Mouse (Mus musculus): ENCODE measurements around the gene Ints3. TPM values are rescaled to one million over a fixed set of nuclear protein-coding genes. Genes with fewer than 3 reads are reported as not detected.

The Ints3 gene
- 10 to 100 TPM; 43.1 to 53.5 TPM for total RNA-seq (2023)

DNA sequence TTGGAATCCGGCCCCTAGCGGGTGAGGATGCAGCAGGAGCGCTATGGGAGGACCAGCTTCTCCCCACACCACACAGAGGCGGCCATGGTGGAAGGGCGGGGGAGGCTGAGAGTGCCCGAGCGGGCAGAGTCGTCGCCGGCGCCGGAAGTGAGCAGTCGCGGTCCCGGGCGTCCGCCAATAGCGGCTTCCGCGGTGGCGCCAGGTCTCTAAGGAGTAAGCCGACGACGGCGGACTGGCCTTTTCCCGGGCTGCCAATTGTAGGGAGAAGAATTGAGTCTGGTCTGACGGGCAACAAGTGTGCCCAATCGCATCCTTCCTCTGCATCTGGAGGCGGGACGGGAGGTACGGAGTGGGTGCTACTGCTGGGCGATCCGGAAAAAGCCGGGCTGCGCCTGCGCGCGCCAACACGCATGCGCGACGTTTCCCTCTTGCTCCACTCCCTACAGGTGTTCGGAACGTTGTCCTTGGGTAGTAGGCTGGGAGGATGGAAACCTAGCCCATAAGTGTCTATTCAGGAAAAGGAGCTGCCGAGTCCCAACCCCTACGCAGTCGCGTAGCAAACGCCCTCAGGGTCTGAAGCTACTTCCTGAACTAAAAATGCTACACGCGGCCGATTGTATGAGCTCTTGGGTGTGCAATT is at the start of gene Ints3:
Ints3 (minus strand) TSS at position 242 of the 640 bp plus-strand sequence.

DNA sequence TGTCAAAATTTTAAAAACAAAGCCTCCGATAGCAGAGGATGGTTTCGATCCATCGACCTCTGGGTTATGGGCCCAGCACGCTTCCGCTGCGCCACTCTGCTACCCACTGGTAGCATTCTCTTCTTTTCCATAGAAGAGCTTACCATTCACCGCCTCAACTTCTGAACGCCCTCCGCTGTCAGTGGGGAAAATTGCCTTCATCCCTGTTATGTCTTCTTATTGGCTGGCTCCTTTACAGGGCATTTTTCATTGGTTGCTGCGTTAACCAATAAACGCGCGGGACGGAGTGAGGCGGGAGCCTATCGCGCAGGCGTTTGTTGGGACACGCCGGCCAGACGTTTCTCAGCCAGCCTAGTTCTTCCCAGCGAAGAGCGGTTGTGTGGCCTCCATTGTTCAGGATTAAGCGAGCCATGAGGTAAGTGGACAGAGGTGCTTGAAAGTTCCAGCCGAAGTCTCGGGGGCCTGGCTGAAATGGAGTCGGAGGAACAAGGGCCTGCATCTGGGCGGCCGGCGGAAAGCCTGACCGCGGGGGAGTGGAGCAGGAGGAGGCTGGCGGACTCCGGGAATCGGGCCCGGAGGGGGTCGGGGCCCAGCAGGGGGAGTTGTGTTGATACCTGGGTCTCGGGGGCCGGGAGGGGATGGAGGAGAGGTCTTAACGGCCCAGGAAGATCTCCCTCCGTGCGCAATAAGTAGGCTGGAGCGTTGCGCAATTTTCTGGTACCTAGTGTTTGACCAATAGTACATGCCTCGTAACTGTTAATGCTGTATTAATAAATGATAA is 42.6 kb upstream of the Ints3 start, which contains the start of gene Ilf2:
Ilf2 (plus strand) TSS at position 296 of the 781 bp plus-strand sequence.

DNA sequence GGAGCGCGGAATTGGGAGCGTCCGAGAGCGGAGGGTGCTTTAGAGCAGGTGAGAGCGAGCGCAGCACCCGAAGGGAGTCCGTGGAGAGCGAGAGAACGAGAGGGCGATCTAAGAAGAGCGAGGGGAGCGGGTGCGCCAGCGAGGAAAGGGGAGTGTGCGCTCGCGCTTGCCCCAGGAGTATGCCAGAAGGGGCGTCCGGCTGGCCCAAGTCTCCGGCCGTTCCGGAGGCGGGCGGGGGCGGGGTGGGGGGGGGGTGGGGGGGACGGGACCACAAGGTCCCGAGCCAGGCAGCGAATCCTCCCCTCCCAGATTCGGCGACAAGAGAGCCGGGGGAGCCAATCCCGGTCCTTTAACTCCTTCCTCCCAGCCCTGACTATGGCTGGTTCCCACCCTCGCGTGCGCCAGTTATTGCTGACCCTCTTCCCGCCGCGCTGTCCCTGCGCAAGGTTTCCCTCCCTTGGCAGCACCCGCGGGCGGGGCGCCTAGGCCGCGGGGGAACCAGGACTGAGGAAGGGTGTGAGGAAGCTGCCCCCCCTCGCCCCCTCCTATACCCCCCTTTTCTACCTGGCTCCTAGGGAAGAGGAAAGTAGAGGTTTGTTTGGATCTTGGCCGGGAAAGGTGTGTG is 32.4 kb upstream of the Ints3 start, which contains the start of gene Npr1:
Npr1 (minus strand) TSS at position 181 of the 625 bp plus-strand sequence.

DNA sequence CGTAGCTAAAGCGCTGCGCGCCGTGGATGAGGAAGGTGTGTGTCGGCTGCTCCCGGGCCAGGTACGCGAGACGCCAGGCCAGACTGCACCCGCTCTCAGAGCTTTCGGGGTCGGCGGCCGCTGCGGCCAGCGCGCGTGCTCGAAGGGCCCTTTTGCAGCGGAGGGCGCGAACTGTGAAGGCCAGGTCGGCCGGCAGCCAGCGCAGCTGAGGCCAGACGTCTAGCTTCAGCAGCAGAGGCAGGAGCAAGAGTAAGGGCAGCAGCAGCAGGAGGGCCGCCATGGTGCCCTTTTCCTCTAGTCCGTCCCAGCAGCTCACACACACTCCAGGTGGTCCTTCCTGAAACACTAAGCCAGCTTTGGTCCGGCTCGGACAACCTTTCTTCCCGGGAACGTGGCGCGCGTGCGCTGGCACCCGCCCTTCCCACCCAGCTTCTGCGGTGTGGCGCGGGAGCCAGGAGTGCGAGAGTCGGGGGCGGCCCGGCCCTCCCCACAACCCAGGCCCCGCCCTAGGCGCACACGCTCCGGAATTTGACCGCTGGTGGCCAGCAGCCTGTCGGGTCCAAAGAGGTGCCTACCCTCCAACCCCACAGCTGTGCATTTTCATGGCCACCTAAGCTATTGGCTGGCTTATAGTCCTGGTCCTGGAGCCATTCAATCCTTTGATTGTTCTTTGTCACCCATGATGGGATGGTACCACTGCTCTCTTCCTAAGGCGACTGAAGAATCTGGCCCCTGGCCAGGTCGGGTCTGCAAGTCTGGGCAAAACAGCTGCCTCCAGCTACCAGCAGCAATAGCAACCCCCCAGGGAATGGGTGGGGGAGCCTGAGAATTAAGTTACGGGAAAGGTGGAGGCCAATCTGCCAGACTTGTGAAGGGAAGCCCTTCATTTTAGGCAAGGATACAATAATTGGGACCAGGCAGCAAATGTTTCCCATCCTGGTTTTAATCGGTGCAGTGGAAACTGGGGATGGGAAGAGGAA is 43.6 kb downstream of the Ints3 start, which contains the start of gene Slc27a3:
Slc27a3 (minus strand) TSS at position 428 of the 980 bp plus-strand sequence.

Other genes with a start within 250 kb of the Ints3 start
- 1,000 to 10,000 TPM; 1,754 to 1,801 TPM for gene Rps27, start 220.0 kb downstream of the Ints3 start, total RNA-seq (2023)
- 1 to 10 TPM; 3.2 to 3.8 TPM for gene Rab13, start 219.9 kb downstream of the Ints3 start, total RNA-seq (2023)
- gene Jtb, start 202.0 kb downstream of the Ints3 start, total RNA-seq (2023) = 10 to 100 TPM; 24.6 to 27.2 TPM
- gene Creb3l4, start 190.1 kb downstream of the Ints3 start, total RNA-seq (2023) = not detected
- 10 to 100 TPM; 22.1 to 22.5 TPM for gene Slc39a1, start 185.4 kb downstream of the Ints3 start, total RNA-seq (2023)
- 10 to 100 TPM; 62.8 to 67.5 TPM for gene Crtc2, start 179.5 kb downstream of the Ints3 start, total RNA-seq (2023)
- 10 to 100 TPM; 54.4 to 63.2 TPM for gene Dennd4b, start 168.4 kb downstream of the Ints3 start, total RNA-seq (2023)
- 10 to 100 TPM; 64.9 to 68.2 TPM for gene Gatad2b, start 140.4 kb downstream of the Ints3 start, total RNA-seq (2023)
- gene Slc27a3, start 43.7 kb downstream of the Ints3 start, total RNA-seq (2023) = 1 to 10 TPM; 1.4 to 2.5 TPM
- gene Npr1, start 32.2 kb upstream of the Ints3 start, total RNA-seq (2023) = under 1 TPM; 0.15 to 0.53 TPM
- 10 to 100 TPM; 50.7 to 54.7 TPM for gene Ilf2, start 42.5 kb upstream of the Ints3 start, total RNA-seq (2023)
- 10 to 100 TPM; 28.2 to 32.1 TPM for gene Snapin, start 57.4 kb upstream of the Ints3 start, total RNA-seq (2023)
- 10 to 100 TPM; 70.6 to 81.8 TPM for gene Chtop, start 75.9 kb upstream of the Ints3 start, total RNA-seq (2023)
- gene S100a1, start 80.8 kb upstream of the Ints3 start, total RNA-seq (2023) = 10 to 100 TPM; 23.2 to 23.6 TPM
- 10 to 100 TPM; 36.7 to 40.7 TPM for gene S100a13, start 80.8 kb upstream of the Ints3 start, total RNA-seq (2023)
- gene S100a14, start 93.2 kb upstream of the Ints3 start, total RNA-seq (2023) = under 1 TPM in 1 of 2 experiments, not detected in 1; 0.40 TPM
- gene S100a16, start 103.6 kb upstream of the Ints3 start, total RNA-seq (2023) = under 1 TPM in 1 of 2 experiments, not detected in 1; 0.39 TPM
- gene S100a3, start 127.0 kb upstream of the Ints3 start, total RNA-seq (2023) = 1 to 10 TPM; 5.9 to 6.6 TPM
- 1 to 10 TPM in 1 of 2 experiments, not detected in 1; 2.9 TPM for gene S100a2, start 156.6 kb upstream of the Ints3 start, total RNA-seq (2023)
- not detected for gene Gm42674, start 168.3 kb upstream of the Ints3 start, total RNA-seq (2023)
- 100 to 1,000 TPM; 351 to 397 TPM for gene S100a4, start 170.1 kb upstream of the Ints3 start, total RNA-seq (2023)
- not detected for gene S100a5, start 174.9 kb upstream of the Ints3 start, total RNA-seq (2023)
- gene S100a6, start 179.3 kb upstream of the Ints3 start, total RNA-seq (2023) = 1,000 to 10,000 TPM; 1,195 to 1,254 TPM
- gene S100a7a, start 220.4 kb upstream of the Ints3 start, total RNA-seq (2023) = 1 to 10 TPM; 1.6 to 2.2 TPM
- gene S100a8, start 235.4 kb upstream of the Ints3 start, total RNA-seq (2023) = over 10,000 TPM; 45,493 to 45,678 TPM